Comparison of ENCODE assay signal across 8 mouse cellular contexts in genomic region chr6:29853213-29853899, GRCm38 (mm10).
DNase-seq lines count a peak whose midpoint lies in the region; ATAC-seq lines count a peak whose summit lies in the region.

No protein-coding gene starts in this region.

- peak; percentile 60 to 91 for DNase-seq in adrenal gland, adult (ENCODE audit: inconsistent age in 2 of 2, low spot score in 1 of 2)
- peak; percentile 73 for DNase-seq in embryo, embryonic 10 days (ENCODE audit: low spot score)
- peak; percentile 61 for DNase-seq in gastrocnemius, postnatal 14 days
- peak; percentile 33 to 83 for DNase-seq in left cerebral cortex, adult 9 months (ENCODE audit: low spot score in 2 of 2)
- peak; percentile 25 for DNase-seq in skeletal muscle tissue, adult 2 months (ENCODE audit: low read depth, low spot score)

- ATAC-seq in inflammation-experienced regulatory T-cells, adult 6 months = peak; percentile 92
- peak; percentile 81 for ATAC-seq in megakaryocyte-erythroid progenitor cell, adult 5-6 weeks (replicated peaks; ENCODE audit: low FRiP score, low TSS enrichment, poor library complexity, severe bottlenecking)
- no peak; the same call in 1 of the 2 replicates for ATAC-seq in monocyte, adult 5-6 weeks (replicated peaks; ENCODE audit: insufficient number of reproducible peaks, low FRiP score, low TSS enrichment, poor library complexity, severe bottlenecking)

- intact Hi-C loops in gastrocnemius, postnatal 14 days (cut with DNase I; ENCODE audit: low total_unique reads) = loop anchor here (10.0 kb wide), 2 partner anchors 221 to 351 kb away; no protein-coding TSS in a partner anchor

Comparison
In these comparisons a context has a peak if more than half of its experiments do, and no peak if none do; other contexts are left out.
1. DNase-seq: peak in every context shown above with its lines; median percentile 76 in adrenal gland, adult; 73 in embryo, embryonic 10 days; 61 in gastrocnemius, postnatal 14 days; 58 in left cerebral cortex, adult 9 months; 25 in skeletal muscle tissue, adult 2 months.